16 mouse cellular contexts compared by ENCODE assay signal in the genomic region with DNA sequence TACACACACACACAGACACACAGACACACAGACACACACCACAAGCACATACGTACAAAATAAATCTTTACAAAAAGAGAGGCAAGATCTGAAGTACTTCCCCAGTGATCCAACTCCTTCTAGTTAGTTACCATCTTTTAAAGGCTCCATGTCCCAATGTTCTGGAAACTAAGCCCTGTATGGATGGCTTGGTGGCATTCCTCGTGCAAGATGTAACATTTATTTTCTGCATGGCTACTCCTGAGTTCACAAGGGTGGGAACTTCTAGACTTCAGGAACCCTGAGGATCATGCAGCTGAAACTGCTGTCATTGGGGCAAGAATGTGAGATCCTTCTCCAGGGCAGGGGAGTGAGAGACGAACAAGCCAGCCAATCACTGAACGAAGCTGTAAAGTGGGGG.
"Had no signal": no experiment of that assay in that cellular context is flagged by ENCODE, and none has a peak within 500 bp of the region (broad histone marks: within the 10 kb centered on the region; RNA-seq: fewer than 3 reads in every experiment).

No protein-coding gene starts in this region.

- H3K27me3 ChIP-seq: neural tube, embryonic 12.5 days; neural tube, embryonic 13.5 days; neural tube, embryonic 15.5 days; stomach, embryonic 15.5 days had no signal

- DNase-seq: retina, postnatal 1 day; right cerebral cortex, adult 18-20 months; right cerebral cortex, postnatal 14 days; right cerebral cortex, postnatal 25 days; right cerebral cortex, postnatal 4 days; spleen, adult 18-20 months; thymus, adult 18-20 months; thymus, adult 2 months; thymus, postnatal 14 days; thymus, postnatal 25 days; thymus, postnatal 36 days; thymus, postnatal 4 days had no signal
